Mouse (Mus musculus): Measurements from ENCODE around the gene Slc25a18. TPM values are rescaled to one million over a fixed set of nuclear protein-coding genes. Genes with fewer than 3 reads are reported as not detected.
A peak's percentile ranks its signal among the peaks of the same experiment; 100 is the strongest.
"Not testable (repeated sequence)": the region's sequence is repeated elsewhere in the genome, so short reads cannot be mapped to it uniquely, and the experiment has no call there.

Slc25a18 gene
- total RNA-seq, 2 experiments from 2014 or later: 0.13 TPM; not detected in 1

- DNase-seq: no peak
Observed at GRCm38 (mm10) chr6:120798019-120798418, 24.6 kb downstream of the Slc25a18 start.

DNA sequence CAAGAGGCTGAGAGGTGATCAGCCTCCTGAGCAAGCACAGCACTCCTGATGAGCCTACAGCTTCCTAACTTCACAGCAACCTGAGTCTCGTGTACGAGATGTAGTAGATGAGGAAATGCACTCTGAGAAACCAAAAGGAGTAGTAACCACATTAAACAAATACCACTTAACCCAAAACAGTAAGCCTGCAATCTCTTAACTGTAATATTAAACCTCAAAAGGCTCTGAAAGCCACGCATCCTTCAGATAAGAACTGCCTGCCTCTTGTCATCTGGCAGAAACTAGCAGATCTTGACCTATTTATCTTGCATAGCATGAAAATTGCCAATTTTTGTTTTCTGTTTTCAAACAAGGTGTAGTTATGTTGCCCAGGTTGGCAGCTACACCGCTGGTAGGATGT is 25.5 kb downstream of the Slc25a18 start:
- DNase-seq: no peak

DNA sequence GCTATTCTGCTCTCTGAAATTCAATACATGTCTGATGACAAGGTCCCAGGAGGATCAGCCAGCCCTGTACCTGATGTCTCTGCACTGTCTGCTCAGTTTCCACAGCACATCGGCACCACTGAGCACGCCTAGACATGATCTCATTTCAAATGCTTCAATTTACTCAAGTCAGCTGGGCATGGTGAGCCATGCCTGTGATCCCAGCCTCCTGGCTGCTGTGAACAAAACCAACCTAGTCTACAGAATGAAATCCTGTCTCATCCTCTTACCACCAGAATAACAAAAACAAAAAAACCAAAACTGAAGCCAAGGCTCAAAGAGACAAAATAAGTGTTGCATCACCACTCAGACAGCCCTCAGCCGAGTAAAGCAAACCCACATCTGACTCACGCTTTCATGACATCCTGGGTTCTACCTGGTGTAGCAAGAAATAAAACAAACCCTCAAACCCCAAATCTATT is 26.2 kb downstream of the Slc25a18 start:
- no peak for DNase-seq

DNA sequence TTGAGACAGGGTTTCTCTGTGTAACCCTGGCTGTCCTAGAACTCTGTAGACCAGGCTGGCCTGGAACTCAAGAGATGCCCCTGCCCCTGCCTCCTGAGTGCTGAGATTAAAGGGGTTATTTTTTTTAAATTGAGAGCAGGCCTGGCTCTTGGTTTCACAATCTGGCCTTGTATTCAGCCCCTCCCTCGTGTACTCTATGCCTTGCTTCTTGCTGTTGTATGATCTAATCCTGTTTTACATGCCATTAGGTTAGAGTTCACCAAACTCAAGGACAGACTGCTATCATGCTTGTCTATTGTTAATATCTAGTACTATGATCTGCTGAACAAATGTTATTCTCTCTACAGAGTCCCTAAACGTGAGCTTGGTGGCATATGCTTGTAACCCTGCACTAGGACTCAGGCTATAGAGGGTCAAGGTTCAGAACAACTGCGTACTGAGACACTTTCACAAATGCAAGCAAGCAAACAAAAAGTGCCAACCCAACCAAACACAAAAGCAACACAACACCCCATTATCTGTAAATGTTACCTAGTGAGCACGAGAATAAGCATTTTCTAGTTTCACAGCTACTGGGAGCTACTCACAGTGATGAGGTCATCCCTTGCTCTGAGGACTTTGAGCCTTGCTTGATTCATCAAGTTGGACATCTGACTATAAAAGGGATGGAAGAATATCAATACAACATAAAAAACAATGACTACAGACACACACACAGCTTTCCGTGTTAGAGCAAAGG is 33.8 kb downstream of the Slc25a18 start:
- DNase-seq: no peak

DNA sequence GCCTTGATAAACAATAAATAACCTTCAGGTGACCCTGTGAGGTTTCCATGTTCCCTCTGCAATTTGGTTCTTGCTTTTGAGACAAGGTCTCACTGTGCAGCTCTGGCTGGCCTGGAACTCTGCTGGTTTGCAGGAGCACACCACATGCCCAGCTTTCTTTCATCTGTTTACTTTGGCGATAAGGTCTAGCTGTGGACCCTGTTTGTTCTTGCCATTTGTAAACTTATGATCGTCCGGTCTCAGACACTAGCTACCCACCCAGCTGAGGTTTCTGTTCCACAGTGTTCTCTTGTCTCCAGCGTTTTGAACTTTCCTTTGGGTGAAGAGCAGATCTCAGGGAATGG is 34.3 kb downstream of the Slc25a18 start:
- no peak for DNase-seq

DNA sequence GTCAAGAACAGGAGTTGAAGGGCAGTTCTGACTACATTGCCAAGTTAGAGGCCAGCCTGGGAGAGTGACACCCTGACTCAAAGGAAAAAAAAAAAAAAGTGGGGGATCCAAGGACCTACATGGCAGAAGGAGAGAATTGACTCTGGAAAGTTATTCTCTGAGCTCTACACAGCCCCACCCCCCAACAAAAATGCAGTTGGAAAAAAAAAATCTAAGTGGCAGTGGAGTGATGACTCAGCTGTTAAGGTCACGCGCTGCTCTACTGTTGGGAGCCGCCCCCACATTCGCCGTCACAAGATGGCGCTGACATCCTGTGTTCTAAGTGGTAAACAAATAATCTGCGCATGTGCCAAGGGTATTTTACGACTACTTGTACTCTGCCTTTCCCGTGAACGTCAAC is 38.6 kb downstream of the Slc25a18 start:
- DNase-seq: not testable (repeated sequence)

- no peak for DNase-seq
Observed at GRCm38 (mm10) chr6:120819294-120819693, 45.9 kb downstream of the Slc25a18 start.

- DNase-seq: no peak
Observed at GRCm38 (mm10) chr6:120820144-120820543, 46.8 kb downstream of the Slc25a18 start.

DNA sequence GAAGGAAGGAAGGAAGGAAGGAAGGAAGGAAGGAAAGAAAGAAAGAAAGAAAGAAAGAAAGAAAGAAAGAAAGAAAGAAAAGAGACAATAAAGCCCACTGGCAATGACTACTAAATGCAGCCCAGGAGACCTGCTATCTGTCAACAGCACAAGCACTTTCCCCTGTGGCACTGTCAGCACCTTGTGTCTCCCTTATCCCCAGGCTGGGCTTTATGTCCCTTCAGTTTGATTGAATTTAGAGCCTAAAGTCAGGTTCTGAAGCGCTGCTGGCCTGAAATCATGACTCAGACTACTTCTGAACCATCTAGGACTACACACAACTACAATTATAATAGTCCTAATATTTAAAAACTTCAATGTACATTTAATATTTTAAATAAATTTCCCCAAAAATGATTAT is 47.6 kb downstream of the Slc25a18 start:
- no peak for DNase-seq

DNA sequence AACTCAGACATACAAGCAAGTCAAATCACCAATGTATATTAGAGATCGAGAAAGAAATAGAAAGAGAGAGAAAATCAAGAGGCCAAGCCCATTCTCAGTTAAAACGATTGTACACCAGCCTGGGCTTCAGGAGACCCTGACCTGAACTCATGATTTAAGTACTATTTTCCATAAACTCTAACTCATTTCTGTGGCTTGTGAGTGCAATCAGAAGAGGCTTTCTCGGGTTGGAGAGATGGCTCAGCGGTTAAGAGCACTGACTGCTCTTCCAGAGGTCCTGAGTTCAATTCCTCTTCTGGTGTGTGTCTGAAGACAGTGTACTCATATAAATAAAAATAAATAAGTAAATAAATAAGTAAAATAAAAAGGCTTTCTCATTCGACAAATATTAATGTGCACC is 48.3 kb downstream of the Slc25a18 start:
- DNase-seq: no peak

DNA sequence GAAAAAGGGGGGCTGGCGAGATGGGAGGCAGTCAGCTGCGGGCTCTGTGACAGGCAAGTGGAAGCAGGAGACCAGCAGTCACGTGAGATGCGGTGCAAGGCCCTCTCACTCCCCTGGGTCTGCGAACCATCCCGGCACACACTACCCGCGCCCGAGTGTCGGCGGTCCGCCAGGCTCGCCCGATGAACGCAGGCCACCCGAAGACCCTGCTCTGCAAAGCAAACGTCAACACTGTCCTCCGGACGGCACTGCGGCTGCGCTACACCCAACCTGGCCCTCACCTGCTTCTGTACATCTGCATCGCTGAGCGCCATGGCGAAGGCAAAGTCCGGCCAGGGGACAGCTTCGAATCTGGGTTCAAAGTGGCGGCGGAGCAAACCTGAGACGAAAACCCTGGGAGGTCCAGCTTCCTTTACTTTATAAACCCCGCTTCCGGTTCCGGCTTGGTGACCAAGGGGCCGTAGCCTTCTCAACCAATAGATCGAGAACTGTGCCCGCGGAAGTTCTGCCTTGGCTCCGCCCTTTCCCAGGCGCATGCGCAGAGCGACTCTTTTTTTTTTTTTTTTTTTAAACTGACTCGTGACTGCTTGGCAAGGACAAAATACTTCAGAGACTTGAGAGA is 49.0 kb downstream of the Slc25a18 start, which contains the start of gene Atp6v1e1:
Atp6v1e1 (minus strand) TSS at position 487 of the 622 bp plus-strand sequence.
- DNase-seq: peak; percentile 94

GRCm38 (mm10) chr6:120822937-120823614 is 49.7 kb downstream of the Slc25a18 start:
- no peak for DNase-seq

- DNase-seq: no peak
Observed at GRCm38 (mm10) chr6:120830056-120830455, 56.7 kb downstream of the Slc25a18 start.

DNA sequence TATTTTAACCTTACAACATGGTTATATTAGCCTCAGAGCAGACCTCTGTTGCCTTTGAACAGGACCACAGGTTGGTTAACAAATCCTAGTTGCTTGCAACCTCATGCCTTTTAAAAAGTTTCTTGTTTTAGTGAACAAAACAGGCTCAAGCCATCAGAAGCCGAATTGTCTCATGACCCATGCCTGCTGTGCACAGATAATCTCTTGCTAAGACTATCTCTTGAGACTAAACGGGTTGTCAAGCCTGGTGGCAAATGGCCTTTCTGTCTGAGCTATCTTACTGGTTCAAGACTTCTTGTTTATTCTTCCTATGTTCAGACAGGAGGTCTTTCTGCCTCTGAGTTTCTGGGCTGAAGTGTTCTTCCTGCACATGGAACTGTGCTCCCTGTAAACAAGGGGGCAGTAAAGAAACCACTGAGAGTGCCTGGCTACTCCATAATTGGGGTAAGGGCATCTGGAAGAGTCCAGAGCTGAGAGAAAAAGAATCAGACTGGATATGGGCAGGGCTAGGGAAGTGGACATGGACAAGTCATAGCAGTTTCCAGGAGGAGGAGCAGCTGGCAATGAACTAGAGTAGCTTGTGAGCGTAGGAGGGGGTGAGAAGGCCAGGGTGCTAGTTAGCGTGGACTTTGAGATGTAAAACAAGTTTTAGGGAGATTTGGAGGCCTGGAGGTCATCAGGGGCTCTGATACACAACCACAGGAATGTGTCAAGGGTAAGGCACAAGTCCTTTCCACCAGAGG is 57.7 kb downstream of the Slc25a18 start:
- DNase-seq: no peak

GRCm38 (mm10) chr6:120832097-120832496 is 58.7 kb downstream of the Slc25a18 start:
- no peak for DNase-seq

GRCm38 (mm10) chr6:120834766-120835321 is 61.5 kb downstream of the Slc25a18 start:
- no peak for DNase-seq

DNA sequence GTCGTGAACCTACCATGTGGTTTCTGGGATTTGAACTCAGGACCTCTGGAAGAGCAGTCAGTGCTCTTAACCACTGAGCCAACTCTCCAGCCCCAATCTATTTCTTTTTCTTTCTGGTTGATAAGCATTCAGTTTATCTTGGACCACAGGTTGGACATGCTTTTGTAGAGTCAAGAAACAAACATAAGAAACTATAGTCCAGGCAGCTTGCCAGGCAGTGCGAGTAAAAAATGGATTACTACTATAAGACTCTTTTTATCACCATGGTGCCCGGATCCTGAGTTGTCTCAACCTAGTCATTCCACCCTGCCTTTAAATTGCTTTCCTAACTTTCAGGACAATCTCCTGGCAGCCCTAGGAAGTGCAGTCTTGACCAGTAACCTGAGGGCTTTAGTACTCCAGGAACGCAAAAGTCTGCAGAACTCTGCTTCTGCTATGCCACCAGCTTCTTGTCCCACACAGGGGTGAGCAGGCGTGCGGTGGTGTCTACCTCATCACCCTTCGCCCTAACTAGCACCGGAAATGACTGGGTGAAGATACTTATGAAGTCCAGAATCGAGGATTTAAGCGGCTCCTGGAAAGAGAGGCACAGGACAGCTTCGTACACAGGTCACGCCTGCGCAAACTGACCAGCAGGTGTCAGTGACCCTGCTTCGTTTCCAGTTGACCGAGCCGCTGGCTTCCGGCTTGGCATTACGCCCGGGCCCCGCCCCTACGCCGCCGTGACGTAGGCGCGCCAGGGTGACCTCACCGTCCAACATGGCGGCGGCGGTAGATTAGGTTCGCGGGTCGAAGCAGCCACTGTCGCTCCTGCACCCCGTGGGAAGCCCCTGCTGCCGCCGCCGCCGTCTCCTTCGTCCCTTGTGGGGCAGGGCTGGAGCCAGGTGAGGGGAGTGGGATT is 62.3 kb downstream of the Slc25a18 start, which contains the start of gene Bcl2l13:
Bcl2l13 (plus strand) TSS at position 739 of the 901 bp plus-strand sequence.
- DNase-seq: peak; percentile 94

GRCm38 (mm10) chr6:120836389-120837151 is 63.2 kb downstream of the Slc25a18 start:
- DNase-seq: no peak

- DNase-seq: no peak
Observed at GRCm38 (mm10) chr6:120837152-120837530, 63.8 kb downstream of the Slc25a18 start.

DNA sequence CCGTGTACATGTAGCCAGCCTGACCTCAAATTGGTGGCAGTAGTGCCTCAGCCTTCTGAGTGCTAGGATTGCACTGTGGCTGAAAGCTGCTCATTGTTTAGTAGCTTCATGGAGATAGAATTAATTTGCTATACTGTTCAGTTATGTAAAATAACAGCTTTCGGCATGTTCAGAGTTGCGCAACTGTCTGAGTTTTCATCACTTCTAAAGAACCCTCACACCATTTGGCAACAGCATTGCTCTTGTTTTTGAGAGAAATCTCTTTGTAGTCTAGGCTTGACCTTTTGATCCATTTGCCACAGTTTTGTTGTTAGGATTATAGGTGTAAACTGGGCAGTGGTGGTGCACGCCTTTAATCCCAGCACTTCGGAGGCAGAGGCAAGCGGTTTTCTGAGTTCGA is 66.9 kb downstream of the Slc25a18 start:
- no peak for DNase-seq

Data from gastrocnemius, postnatal 25 days (tissue).